ENCODE assay signal across 7 mouse cellular contexts in the genomic region with DNA sequence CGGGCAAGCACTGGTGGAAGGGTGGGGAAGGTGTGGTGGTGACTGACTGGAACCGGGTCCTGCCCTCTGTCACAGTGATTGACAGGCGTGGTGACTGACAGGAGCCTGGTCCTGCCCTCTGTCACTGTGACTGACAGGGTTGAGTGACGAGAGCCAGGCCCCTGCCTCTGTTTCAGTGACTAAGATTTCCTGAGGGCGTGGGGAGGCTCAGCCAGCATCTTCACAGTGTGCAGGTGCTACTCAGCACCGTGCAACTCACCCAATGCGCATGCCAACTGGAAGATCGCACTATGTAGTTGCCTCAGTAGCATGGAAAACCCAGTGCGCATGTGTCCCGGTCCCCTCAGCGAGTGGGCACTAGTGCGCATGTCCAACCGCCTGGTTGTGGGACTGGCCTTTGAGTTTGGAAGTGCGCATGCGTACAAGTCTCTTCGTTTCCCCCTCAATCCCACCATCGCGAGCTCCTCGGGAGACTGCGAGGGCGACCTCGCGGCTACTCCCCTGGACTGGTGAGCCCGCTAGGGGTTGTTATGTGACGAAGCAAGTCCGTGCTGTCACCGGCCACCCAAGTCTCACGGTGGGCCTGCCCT. TPM values are rescaled to one million over a fixed set of nuclear protein-coding genes. Genes with fewer than 3 reads are reported as not detected.
DNase-seq lines count a peak whose midpoint lies in the region; ATAC-seq lines count a peak whose summit lies in the region.

No protein-coding gene starts in this region.

- H3K4me1 ChIP-seq in intestine, embryonic 15.5 days (replicated peaks) = peaks cover 9% of the 10 kb centered on the region
- H3K4me1 ChIP-seq in midbrain, embryonic 10.5 days = peaks cover 14% of the 10 kb centered on the region

- WGBS in intestine, embryonic 15.5 days = under 1% methylated on average over 28 of the region's 28 CpGs
- WGBS in midbrain, embryonic 10.5 days = under 1% methylated on average over 28 of the region's 28 CpGs

- peak overlapping the region; percentile 90 for H3K4me2 ChIP-seq in intestine, embryonic 15.5 days (replicated peaks)

- peak overlapping the region; percentile 74 for H3K4me3 ChIP-seq in intestine, embryonic 15.5 days (replicated peaks)
- H3K4me3 ChIP-seq in midbrain, embryonic 10.5 days = peak overlapping the region; percentile 86

- H3K9me3 ChIP-seq in intestine, embryonic 15.5 days = no peaks in the 10 kb centered on the region
- peaks cover 56% of the 10 kb centered on the region for H3K9me3 ChIP-seq in midbrain, embryonic 10.5 days (replicated peaks)

- peak overlapping the region; percentile 69 for H3K9ac ChIP-seq in intestine, embryonic 15.5 days

- peak; percentile 95 for ATAC-seq in intestine, embryonic 15.5 days

- peak overlapping the region; percentile 92 for H3K27ac ChIP-seq in intestine, embryonic 15.5 days
- H3K27ac ChIP-seq in midbrain, embryonic 10.5 days (replicated peaks) = peak overlapping the region; percentile 91

- H3K36me3 ChIP-seq in intestine, embryonic 15.5 days = no peaks in the 10 kb centered on the region
- H3K36me3 ChIP-seq in midbrain, embryonic 10.5 days = peaks cover 31% of the 10 kb centered on the region

- H3K27me3 ChIP-seq in intestine, embryonic 15.5 days (replicated peaks) = no peaks in the 10 kb centered on the region
- no peaks in the 10 kb centered on the region for H3K27me3 ChIP-seq in midbrain, embryonic 10.5 days (ENCODE audit: low read depth, poor library complexity, severe bottlenecking)

- peak; percentile 98 to 99 for DNase-seq in adrenal gland, adult (ENCODE audit: inconsistent age in 2 of 2, low spot score in 1 of 2)
- peak; percentile 98 for DNase-seq in embryo, embryonic 10.5 days (ENCODE audit: low spot score)
- DNase-seq in gastrocnemius, postnatal 25 days = peak; percentile 91
- DNase-seq in left cerebral cortex, postnatal 25 days (ENCODE audit: low spot score in 2 of 2) = peak; percentile 98 to 99
- DNase-seq in midbrain, embryonic 10.5 days (ENCODE audit: low spot score) = peak; percentile 94
- peak; percentile 98 for DNase-seq in right cerebral cortex, postnatal 4 days

- intact Hi-C loops in left cerebral cortex, postnatal 25 days (cut with DNase I) = loop anchor here (1.0 to 2.0 kb wide), 4 partner anchors 38 to 928 kb away; a partner anchor contains a TSS

RNA-seq across cellular contexts. Expression of a gene that starts 18.7 kb away (rescaled TPM):
- not detected for total RNA-seq in gastrocnemius, postnatal 25 days (2021)
- not detected in 2 replicates for polyA plus RNA-seq in intestine, embryonic 15.5 days (2015; fragmentation: Nextera tagmentation; extraction: Ambion mirVana)
- total RNA-seq in left cerebral cortex, postnatal 25 days (2021) = under 1 TPM in 1 of 2 experiments, not detected in 1; 0.50 TPM
- polyA plus RNA-seq in midbrain, embryonic 10.5 days (2016; fragmentation: Nextera tagmentation; extraction: Ambion mirVana) = not detected in 2 replicates

RNA-seq across cellular contexts. Expression of a gene that starts 34.8 kb away (rescaled TPM):
- not detected for total RNA-seq in gastrocnemius, postnatal 25 days (2021)
- 0.19 TPM in 1 of 2 replicates, not detected in the other for polyA plus RNA-seq in intestine, embryonic 15.5 days (2015; fragmentation: Nextera tagmentation; extraction: Ambion mirVana)
- under 1 TPM in 1 of 2 experiments, not detected in 1; 0.18 TPM for total RNA-seq in left cerebral cortex, postnatal 25 days (2021)
- 0.19 TPM in 1 of 2 replicates, not detected in the other for polyA plus RNA-seq in midbrain, embryonic 10.5 days (2016; fragmentation: Nextera tagmentation; extraction: Ambion mirVana)

RNA-seq across cellular contexts. Expression of a gene that starts 38.0 kb away (rescaled TPM):
- 10 to 100 TPM in 1 of 2 experiments, 1 to 10 TPM in 1; 8.4 to 10.6 TPM for total RNA-seq in gastrocnemius, postnatal 25 days (2021)
- 8.1 and 9.4 TPM in 2 replicates for polyA plus RNA-seq in intestine, embryonic 15.5 days (2015; fragmentation: Nextera tagmentation; extraction: Ambion mirVana)
- 10 to 100 TPM; 57.6 to 71.4 TPM for total RNA-seq in left cerebral cortex, postnatal 25 days (2021)
- polyA plus RNA-seq in midbrain, embryonic 10.5 days (2016; fragmentation: Nextera tagmentation; extraction: Ambion mirVana) = 11.6 and 13.8 TPM in 2 replicates

Comparison
In these comparisons a context has a peak if more than half of its experiments do, and no peak if none do; other contexts are left out.
1. Peak in every context shown above with its lines: DNase-seq, ATAC-seq, H3K4me3 ChIP-seq and H3K27ac ChIP-seq.
2. RNA of a gene that starts 38.0 kb away (total RNA-seq): 57.6 to 71.4 TPM in left cerebral cortex, postnatal 25 days; 8.4 to 10.6 TPM in gastrocnemius, postnatal 25 days; every median in the first group is over 4 times any median in the second.